Mouse (Mus musculus) limb, embryonic 11.5 days (tissue): ENCODE results near the gene Sept1. TPM values are rescaled to one million over a fixed set of nuclear protein-coding genes. Genes with fewer than 3 reads are reported as not detected.
"Not testable (repeated sequence)": the region's sequence is repeated elsewhere in the genome, so short reads cannot be mapped to it uniquely, and the experiment has no call there.

Experiments used
- ATAC-seq: fragments of 200-750 bp; cut with Nextera tagmentation; 2 replicates; pipeline ENCODE4 v1.8.0; 2017; ENCODE audit warnings: low read depth; ENCODE audit not compliant: insufficient number of reproducible peaks, low FRiP score, low TSS enrichment
- DNase-seq: peaks from one replicate; pipeline ENCODE4 v3.0.0-alpha.2; 2015; ENCODE audit warnings: low spot score
- H3K27ac ChIP-seq: fragments of 300-500 bp; sonication (generic); replicated peaks from 2 replicates; pipeline ENCODE4 v1.5.1; 2014; ENCODE audit warnings: low read depth, mild to moderate bottlenecking, low read length
- H3K27me3 ChIP-seq: fragments of 300-500 bp; sonication (generic); 2 replicates; pipeline ENCODE4 v1.6.1; 2014; ENCODE audit warnings: mild to moderate bottlenecking, low read length, mixed read lengths; ENCODE audit not compliant: control insufficient read depth, insufficient read depth
- H3K36me3 ChIP-seq: fragments of 300-500 bp; sonication (generic); 2 replicates; pipeline ENCODE4 v1.6.1; 2014; ENCODE audit warnings: mild to moderate bottlenecking, low read length, moderate library complexity, mixed read lengths; ENCODE audit not compliant: control insufficient read depth, insufficient read depth
- H3K4me1 ChIP-seq: fragments of 300-500 bp; sonication (generic); 2 replicates; pipeline ENCODE4 v1.6.1; 2014; ENCODE audit warnings: low read length, mixed read lengths; ENCODE audit not compliant: control insufficient read depth, insufficient read depth
- H3K4me2 ChIP-seq: fragments of 300-500 bp; sonication (generic); 2 replicates; pipeline ENCODE4 v1.6.1; 2014; ENCODE audit warnings: low read depth, mild to moderate bottlenecking, moderate library complexity; ENCODE audit not compliant: severe bottlenecking
- H3K4me3 ChIP-seq: fragments of 300-500 bp; sonication (generic); 2 replicates; pipeline ENCODE4 v1.5.1; 2014; ENCODE audit warnings: low read depth, low read length
- H3K9ac ChIP-seq: fragments of 300-500 bp; sonication (generic); 2 replicates; pipeline ENCODE4 v1.6.1; 2014; ENCODE audit warnings: mild to moderate bottlenecking, low read length
- H3K9me3 ChIP-seq: fragments of 300-500 bp; sonication (generic); 2 replicates; pipeline ENCODE4 v1.6.1; 2016; ENCODE audit warnings: low read length; ENCODE audit not compliant: control insufficient read depth
- WGBS: fragments of 180-500 bp; shearing (Covaris S2); extraction: QIAGEN DNeasy Blood & Tissue Kit; methylation state at CpG from one replicate; pipeline ENCODE4 v1.1.7; 2014; 5-methylcytosine and 5-hydroxymethylcytosine counted together
- polyA plus RNA-seq: library from polyadenylated mRNA; unstranded; fragments of >200 nt; fragmentation: Nextera tagmentation; extraction: Ambion mirVana; gene quantifications from 2 replicates; pipeline ENCODE4 v1.2.1, GENCODE M21; 2014

Gene Sept1
- polyA plus RNA-seq, 1 experiment from 2014 or later, result 23.1 TPM

DNA sequence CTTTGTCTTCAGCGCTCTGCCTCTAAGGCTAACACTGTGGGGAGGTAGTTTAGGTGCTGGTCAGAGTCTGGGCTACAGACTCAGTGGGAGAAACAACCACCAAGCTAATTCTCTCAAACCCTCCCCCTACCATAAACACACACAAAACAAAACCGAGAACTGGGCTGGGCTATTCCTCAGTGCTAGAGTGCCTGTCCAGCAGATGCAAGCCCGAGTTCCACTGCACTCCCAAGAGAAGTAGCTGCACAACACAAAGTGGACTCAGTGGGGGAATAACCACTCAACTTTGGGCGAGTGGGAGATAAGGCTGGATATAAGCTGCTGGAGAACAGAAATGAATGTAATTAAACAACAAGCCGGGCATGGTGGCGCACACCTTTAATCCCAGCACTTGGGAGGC is 42.3 kb downstream of the Sept1 start:
- Histone ChIP-seq H3K4me3 (no peak overlapping the region), H3K27me3 (no peaks in the 10 kb centered on the region), H3K27ac (no peak overlapping the region), H3K36me3 (peaks cover 26% of the 10 kb centered on the region; the same call in 1 of the 2 replicates), H3K4me2 (no peak overlapping the region), H3K9me3 (no peaks in the 10 kb centered on the region), H3K9ac (no peak overlapping the region), H3K4me1 (peaks cover 10% of the 10 kb centered on the region)
- DNase-seq, result no peak
- ATAC-seq, result no peak
- 89% methylated on average over 6 of the region's 6 CpGs for WGBS

DNA sequence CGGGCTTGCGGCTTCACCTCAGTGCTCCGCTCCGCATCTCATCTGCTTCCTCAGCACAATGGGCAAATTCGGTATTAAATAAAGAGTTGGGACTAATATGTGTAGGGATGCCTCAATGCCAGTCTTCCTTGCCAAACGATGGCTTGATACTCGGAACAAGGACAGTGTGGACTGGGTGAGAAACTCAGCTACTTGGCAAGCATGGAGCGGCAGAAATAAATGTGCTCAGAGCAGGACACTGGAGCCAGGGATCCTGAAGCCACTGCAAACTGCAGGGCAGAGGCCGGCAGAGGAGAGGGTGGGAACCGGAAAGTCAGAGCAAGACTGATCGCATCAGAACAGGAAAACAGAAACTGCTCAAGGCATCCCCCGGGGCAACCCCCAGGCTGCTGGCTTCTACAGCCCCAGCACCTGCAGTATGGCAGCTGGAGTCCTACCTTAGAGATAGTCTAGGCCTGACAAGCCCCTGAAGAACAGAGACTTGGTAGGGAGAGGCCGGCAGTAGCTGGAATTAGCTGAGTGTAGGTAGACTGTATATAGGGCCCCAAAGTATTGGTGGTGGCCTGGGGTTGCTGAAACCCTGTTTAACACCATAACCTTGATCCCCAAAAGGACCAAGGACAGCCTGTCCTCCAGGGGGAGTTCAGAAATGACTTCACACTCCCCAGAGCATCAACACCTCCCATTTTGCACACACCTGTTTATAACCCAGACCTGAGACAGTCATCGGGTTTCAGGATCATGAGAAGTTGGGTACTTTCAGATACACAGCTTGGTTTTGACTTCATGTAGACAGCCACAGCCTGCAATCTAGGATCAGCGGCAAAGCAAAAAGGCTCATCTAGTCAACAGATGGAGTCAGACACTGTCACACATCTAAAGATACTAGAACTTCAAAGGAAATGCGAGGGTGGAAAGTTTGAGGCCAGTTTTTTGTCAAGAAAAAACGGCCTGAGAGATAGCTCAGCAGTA is 44.3 kb downstream of the Sept1 start:
- 83% methylated on average over 17 of the region's 17 CpGs for WGBS
- no peak for DNase-seq
- Histone ChIP-seq H3K4me1 (no peaks in the 10 kb centered on the region), H3K9me3 (no peaks in the 10 kb centered on the region), H3K27ac (no peak overlapping the region), H3K36me3 (peaks cover 19% of the 10 kb centered on the region; the same call in 1 of the 2 replicates), H3K9ac (no peak overlapping the region), H3K4me3 (no peak overlapping the region), H3K4me2 (no peak overlapping the region), H3K27me3 (no peaks in the 10 kb centered on the region)
- no peak for ATAC-seq

DNA sequence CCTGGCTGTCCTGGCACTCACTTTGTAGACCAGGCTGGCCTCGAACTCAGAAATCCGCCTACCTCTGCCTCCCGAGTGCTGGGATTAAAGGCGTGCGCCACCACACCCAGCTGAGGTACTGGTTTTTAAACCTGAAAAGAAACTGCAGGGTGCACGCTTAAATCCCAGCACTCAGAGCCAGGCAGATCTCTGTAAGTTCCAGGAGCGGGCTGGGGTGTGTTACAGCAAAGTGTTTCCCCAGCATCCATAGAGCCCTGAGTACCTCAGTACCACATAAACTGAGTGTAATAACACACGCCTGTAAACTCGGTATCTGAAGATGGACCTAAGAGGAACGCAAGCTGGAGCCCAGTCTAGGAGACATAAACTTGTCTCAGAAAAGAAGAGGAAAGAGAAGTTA is 45.6 kb downstream of the Sept1 start:
- Histone ChIP-seq H3K9ac (no peak overlapping the region), H3K36me3 (peaks cover 6% of the 10 kb centered on the region; the same call in 1 of the 2 replicates), H3K4me2 (no peak overlapping the region), H3K9me3 (no peaks in the 10 kb centered on the region), H3K4me1 (no peaks in the 10 kb centered on the region), H3K27me3 (no peaks in the 10 kb centered on the region), H3K4me3 (no peak overlapping the region), H3K27ac (no peak overlapping the region)
- ATAC-seq (no peak), DNase-seq (no peak)
- WGBS, result 64% methylated on average over 9 of the region's 10 CpGs

DNA sequence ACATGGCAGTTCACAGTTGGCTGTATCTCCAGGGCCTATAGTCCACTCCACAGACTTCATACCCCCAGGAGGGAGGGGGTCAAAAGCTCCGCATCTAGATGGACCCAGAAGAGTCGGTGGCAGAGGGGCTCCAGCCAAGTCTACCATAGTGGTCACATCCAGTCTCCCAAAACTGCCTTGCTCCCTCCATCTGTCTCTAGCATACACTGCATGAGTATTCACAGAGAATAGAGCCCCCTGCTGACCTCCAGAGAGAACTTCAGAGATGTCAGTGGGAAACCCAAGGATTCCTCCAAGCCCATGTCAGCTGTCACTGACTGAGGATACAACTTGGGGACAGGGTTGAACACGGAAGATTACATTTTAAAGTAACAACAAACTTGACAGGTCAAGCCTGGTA is 47.3 kb downstream of the Sept1 start:
- DNase-seq (no peak), ATAC-seq (no peak)
- H3K27ac ChIP-seq, result no peak overlapping the region
- no peak overlapping the region for H3K4me2 ChIP-seq
- no peaks in the 10 kb centered on the region for H3K36me3 ChIP-seq
- H3K4me3 ChIP-seq, result no peak overlapping the region
- H3K4me1 ChIP-seq, result no peaks in the 10 kb centered on the region
- WGBS, result 68% methylated on average over 3 of the region's 3 CpGs
- H3K9me3 ChIP-seq, result no peaks in the 10 kb centered on the region
- no peak overlapping the region for H3K9ac ChIP-seq
- H3K27me3 ChIP-seq, result no peaks in the 10 kb centered on the region

DNA sequence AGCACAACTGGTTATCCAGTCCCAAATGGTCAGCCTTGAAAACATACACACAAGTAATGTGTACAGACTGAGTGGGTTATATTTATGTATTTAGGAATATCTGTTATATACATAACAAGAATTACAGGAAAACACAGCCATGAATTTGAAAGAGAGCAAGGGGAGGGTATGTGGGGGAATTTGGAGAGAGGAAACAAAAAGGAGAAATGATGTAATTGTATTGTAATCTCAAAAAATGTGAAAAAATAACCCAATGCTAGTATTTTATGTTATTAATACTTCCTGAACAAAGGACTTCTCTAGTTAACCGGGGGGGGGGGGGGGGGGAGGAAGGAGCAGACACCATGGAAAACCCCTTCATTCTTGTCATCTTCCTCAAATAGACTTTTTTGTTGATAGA is 48.2 kb downstream of the Sept1 start:
- 67% methylated on average over 1 of the region's 1 CpGs for WGBS
- Histone ChIP-seq H3K4me1 (no peaks in the 10 kb centered on the region), H3K9me3 (no peaks in the 10 kb centered on the region), H3K9ac (no peak overlapping the region), H3K36me3 (no peaks in the 10 kb centered on the region), H3K27ac (no peak overlapping the region), H3K27me3 (no peaks in the 10 kb centered on the region), H3K4me3 (no peak overlapping the region), H3K4me2 (no peak overlapping the region)
- DNase-seq (no peak), ATAC-seq (no peak)

DNA sequence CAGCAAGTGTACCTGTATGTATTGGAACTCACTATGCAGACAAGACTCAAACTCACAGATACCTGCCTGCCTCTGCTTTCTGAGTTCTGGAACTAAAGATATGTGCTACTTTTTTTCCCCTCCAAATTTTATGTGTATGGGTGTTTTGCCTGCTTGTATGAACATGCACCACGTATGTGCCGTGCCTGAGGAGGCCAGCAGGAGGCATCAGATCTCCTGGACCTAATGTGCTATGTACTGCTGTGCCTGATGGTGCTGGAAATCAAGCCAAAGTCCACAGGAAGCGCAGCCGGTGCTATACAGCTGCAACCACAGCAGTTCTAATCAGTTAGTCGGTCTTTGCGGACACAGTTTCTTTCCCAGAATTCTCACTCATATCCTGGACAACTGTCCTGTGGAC is 49.1 kb downstream of the Sept1 start:
- H3K4me1 ChIP-seq, result no peaks in the 10 kb centered on the region
- H3K9ac ChIP-seq, result no peak overlapping the region
- DNase-seq, result no peak
- H3K9me3 ChIP-seq, result no peaks in the 10 kb centered on the region
- no peaks in the 10 kb centered on the region for H3K27me3 ChIP-seq
- H3K4me2 ChIP-seq, result no peak overlapping the region
- WGBS, result 73% methylated on average over 6 of the region's 6 CpGs
- no peak for ATAC-seq
- H3K4me3 ChIP-seq, result no peak overlapping the region
- H3K27ac ChIP-seq, result no peak overlapping the region
- H3K36me3 ChIP-seq, result no peaks in the 10 kb centered on the region

DNA sequence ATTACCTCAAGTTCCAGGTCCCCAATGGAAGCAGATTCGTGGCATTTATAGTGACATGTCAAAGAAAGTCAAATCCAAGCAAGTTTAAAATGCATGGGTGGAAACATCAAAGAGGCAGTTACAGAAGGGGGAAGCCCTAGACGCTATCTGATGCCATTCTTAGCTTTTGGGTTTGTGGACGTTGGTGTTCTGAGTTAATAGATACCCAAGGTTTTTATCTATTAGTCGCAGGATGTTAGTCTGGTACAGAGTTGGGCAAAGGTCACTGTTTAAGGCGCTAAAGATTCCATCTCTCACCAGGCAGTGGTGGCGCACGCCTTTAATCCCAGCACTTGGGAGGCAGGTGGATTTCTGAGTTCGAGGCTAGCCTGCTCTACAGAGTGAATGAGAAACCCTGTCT is 49.6 kb downstream of the Sept1 start:
- Histone ChIP-seq H3K27me3 (no peaks in the 10 kb centered on the region), H3K9me3 (no peaks in the 10 kb centered on the region), H3K9ac (no peak overlapping the region), H3K4me2 (no peak overlapping the region), H3K36me3 (no peaks in the 10 kb centered on the region), H3K4me3 (no peak overlapping the region), H3K4me1 (no peaks in the 10 kb centered on the region), H3K27ac (no peak overlapping the region)
- ATAC-seq (no peak), DNase-seq (no peak)
- WGBS, result 81% methylated on average over 8 of the region's 8 CpGs

DNA sequence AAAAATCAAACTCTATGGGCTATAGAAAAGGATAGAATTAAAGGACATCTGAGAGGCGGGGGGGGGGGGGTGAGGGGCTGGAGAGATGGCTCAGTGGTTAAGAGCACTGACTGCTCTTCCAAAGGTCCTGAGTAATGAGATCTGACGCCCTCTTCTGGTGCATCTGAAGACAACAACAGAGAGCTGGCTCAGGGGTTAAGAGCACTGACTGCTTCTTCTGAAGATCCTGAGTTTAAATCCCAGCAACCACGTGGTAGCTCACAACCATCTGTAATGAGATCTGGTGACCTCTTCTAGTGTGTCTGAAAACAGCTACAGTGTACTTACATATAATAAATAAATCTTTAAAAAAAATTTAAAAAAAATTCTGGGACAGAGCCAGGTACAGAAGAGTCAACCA is 51.2 kb downstream of the Sept1 start:
- not testable (repeated sequence) for H3K9ac ChIP-seq, DNase-seq, H3K9me3 ChIP-seq, H3K27me3 ChIP-seq, H3K36me3 ChIP-seq, H3K4me1 ChIP-seq, H3K4me2 ChIP-seq, H3K4me3 ChIP-seq, H3K27ac ChIP-seq, ATAC-seq
- 33% methylated on average over 3 of the region's 3 CpGs for WGBS
